Mouse (Mus musculus) layer of hippocampus, postnatal 25 days (tissue): ENCODE measurements around the gene Tmem132a. TPM values are rescaled to one million over a fixed set of nuclear protein-coding genes. Genes with fewer than 3 reads are reported as not detected.

Experiments
- DNase-seq, 2 experiments: peaks; one replicate each; pipeline ENCODE4 v3.0.0; 2022; ENCODE audit warnings: mixed read lengths in 2 of 2, low spot score in 1 of 2; ENCODE audit errors: extremely low spot score in 1 of 2
- total RNA-seq, 2 experiments: library from RNA; stranded (reverse); gene quantifications; 2 replicates each; pipeline ENCODE4 v1.2.3; 2021

The Tmem132a gene
- total RNA-seq, 2 experiments from 2014 or later: 198 to 220 TPM

GRCm38 (mm10) chr19:10839010-10839892, 30.5 kb downstream of the Tmem132a start, which contains the start of gene Slc15a3:
TSS of gene Slc15a3 (plus strand) at chr19:10839727.
- DNase-seq: no peak

GRCm38 (mm10) chr19:10835671-10836070, 34.1 kb downstream of the Tmem132a start:
- DNase-seq: no peak

GRCm38 (mm10) chr19:10833611-10834010, 36.1 kb downstream of the Tmem132a start:
- DNase-seq: no peak

GRCm38 (mm10) chr19:10832030-10832429, 37.7 kb downstream of the Tmem132a start:
- DNase-seq: no peak

- peak in 1 of 2 experiments; percentile 55 for DNase-seq
Observed at GRCm38 (mm10) chr19:10831424-10831823, 38.3 kb downstream of the Tmem132a start.

GRCm38 (mm10) chr19:10829436-10830175, 40.1 kb downstream of the Tmem132a start, which contains the start of gene Cd6:
TSS of gene Cd6 (minus strand) at chr19:10830058.
- no peak for DNase-seq

- DNase-seq: no peak
Observed at GRCm38 (mm10) chr19:10828321-10828720, 41.4 kb downstream of the Tmem132a start.

GRCm38 (mm10) chr19:10824061-10824460, 45.7 kb downstream of the Tmem132a start:
- DNase-seq: no peak

DNA sequence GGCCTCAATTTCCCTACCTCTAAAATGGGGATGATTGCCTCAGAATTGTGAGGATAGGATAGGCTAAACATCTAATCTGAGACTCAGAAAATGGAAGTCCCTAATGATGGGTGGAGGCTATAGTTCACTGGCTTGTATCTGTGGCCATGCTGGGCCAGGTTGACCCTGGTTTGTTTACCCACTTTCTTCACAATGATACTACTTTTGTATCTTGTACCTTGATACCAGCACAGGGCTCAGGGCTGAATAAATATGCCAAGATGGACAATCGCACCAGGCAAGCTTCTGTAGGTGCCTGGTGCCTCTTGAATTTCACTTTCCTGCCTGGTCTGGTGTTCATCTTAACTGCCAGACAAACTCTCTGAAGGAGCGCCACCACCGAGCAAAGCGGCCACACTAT, 47.2 kb downstream of the Tmem132a start:
- DNase-seq: no peak

- no peak for DNase-seq
Observed at GRCm38 (mm10) chr19:10821319-10821718, 48.4 kb downstream of the Tmem132a start.

DNA sequence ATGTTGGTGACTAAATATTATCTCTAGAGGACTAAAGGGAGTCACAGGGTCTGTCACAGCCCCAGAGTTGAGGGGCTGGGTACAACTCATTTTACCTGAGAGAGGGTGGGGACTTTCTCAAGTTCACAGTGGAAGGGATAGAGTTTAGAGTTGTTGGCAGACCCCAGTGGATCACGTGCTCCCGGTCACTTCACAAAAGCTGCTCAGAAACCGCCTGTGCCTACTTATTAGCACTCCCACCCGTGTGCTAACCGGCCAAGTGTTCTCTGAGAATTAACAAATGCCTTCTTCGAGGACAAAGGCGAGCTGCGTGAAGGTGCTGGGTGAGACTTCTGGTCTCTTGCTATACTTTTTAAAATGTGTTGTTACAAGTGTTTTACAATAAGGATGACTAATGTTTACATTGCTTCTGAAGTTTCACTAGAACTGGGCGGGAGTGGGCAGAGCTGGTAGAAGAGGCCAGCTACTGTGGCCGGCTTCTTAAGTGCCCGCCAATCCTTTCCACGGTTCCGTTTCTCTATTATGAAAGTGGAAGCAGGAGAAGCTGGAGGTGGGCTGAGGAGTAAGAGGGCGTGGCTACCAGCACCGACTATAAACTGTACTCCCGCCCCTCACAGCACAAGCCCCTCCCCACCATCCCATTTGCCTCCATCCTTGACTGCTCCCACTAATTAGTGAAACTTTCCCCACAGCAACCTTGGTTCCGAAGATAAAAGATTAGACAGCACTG, 51.4 kb downstream of the Tmem132a start:
- no peak for DNase-seq

GRCm38 (mm10) chr19:10816462-10816861, 53.3 kb downstream of the Tmem132a start:
- no peak for DNase-seq

- DNase-seq: no peak
Observed at GRCm38 (mm10) chr19:10815871-10816270, 53.9 kb downstream of the Tmem132a start.

GRCm38 (mm10) chr19:10813905-10814304, 55.8 kb downstream of the Tmem132a start:
- DNase-seq: no peak

DNA sequence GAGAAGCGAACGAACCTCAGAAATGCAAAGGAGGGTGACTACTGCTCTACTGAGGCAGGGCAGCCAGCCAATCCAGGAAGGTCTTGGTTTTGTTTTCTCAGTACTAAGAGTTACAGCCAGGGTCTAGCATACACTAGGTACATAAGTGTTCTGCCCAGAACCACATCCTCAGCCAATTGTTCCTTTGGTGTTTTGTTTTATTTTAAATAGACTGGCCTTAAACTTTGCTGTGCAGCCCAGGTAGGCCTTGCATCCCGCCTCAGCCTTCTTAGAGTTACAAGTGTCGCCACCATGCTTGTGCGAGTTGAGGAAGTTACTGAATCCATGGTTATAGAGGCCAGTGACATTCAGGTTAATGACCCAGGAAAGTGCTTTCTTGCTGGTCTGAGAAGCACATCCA, 56.7 kb downstream of the Tmem132a start:
- no peak for DNase-seq

DNA sequence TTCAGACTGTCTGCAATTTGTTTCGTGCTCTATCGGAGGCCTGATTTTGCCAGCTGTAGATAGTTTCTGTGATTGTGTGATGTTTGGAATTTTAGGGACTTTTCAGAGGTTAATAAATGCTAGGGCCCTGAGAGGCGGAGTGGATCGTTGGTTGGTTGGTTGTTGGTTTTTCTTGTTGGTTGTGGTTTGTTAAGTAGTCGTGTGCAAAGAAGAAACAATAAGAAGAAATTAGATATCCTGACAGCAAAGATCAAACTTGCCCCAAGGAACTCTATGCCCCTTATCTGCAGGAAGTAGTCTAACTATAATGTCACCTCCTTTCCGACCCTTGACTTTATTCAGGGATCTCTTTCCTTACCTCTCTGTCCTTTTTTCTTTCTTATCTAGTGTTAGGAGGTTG, 58.3 kb downstream of the Tmem132a start:
- no peak for DNase-seq

DNA sequence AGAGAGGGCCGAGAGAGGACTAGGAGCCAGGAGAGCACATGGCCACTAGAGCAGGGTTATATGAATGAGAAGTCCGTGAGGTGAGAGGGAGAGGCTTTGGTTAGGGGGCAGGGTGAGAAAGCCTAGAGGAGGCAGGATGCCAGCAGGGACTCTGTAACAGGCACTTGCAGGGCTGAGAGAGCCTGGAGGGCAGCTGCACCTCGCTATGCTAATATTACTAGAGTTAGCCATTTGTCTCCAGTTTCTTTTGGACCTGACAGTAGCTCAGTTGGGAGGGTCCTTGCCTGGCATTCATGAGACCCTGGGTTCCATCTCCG, 59.6 kb downstream of the Tmem132a start:
- no peak for DNase-seq

GRCm38 (mm10) chr19:10809428-10810175, 60.1 kb downstream of the Tmem132a start:
- DNase-seq: peak in 1 of 2 experiments; percentile 40

DNA sequence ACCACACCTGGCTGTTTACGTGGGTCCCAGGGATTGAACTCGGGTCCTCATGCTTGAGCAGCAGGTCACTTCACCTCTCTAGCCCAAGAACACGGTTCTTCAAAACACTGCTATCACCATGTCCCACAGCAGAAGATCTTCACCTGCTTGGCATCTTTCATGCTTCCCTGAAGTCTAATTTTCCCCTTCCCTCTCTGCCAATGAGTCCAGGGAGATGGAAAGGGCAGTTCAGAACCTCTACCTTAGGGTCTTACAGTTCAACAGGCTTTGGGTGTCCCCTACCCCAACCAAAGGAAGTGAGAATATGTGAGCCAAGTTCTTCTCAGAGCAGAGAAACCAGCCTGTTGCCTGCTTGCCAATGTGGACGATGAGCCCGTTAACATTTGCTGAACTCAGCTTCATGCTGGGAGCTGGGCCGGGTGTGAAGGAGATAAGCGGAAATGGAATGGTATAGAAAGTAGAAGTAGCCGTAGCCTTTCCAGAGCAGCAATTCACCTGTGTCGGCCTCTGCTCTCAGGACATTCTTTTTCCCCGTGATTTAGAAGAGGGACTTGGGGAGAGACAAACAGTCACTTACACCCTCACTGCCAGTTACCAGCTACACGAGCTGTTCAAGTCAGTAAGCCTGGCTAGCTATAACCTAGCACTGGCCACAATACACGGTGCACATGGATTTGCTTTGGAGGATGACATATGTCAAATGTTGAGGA, 61.1 kb downstream of the Tmem132a start:
- no peak for DNase-seq
